Mouse (Mus musculus): ENCODE measurements around the gene Sncb.

Sncb gene

GRCm38 (mm10) chr13:54781086-54781485 is 14.7 kb upstream of the Sncb start:
- no peak for DNase-seq

DNA sequence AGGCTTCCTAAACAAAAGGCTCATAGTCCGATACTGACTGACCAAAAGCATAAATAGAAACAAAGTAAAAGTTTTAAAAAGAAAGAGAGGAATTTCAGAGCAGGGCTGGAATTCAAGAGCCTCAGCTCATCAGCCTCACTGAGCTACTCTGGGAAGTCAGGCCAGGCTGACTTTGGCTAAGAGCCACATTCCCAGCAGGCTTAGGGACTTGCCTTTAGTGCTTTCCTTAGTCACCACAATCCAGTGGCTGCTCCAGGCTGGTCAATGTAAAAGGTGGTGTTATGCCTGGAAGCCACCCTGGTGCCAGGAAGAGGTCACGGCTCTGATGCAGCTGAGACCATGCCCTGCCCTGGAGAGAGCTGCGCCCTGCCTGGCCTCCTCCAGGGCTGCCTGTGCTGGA is 14.2 kb upstream of the Sncb start:
- peak; percentile 50 for DNase-seq

DNA sequence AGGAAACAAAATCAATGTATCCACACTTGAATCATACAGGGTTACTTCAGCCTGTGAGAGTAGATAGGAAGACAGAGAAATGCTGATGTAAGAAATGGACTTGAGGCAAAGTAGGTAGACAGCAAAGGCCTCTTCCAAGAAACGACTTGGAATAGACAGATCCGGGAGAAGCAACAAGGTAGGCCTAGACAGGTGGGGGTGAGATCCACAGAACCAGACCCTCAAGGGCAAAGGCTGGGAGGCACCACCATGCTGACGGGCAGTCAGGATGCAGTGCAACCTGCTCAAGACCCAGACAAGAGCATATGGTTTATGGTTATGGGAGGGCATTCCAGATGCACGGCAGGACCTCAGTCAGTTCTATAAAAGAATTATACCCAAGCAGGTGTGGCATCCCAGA is 617 bp upstream of the Sncb start:
- DNase-seq, result no peak

GRCm38 (mm10) chr13:54765281-54766191 is 859 bp downstream of the Sncb start:
- DNase-seq, result no peak

DNA sequence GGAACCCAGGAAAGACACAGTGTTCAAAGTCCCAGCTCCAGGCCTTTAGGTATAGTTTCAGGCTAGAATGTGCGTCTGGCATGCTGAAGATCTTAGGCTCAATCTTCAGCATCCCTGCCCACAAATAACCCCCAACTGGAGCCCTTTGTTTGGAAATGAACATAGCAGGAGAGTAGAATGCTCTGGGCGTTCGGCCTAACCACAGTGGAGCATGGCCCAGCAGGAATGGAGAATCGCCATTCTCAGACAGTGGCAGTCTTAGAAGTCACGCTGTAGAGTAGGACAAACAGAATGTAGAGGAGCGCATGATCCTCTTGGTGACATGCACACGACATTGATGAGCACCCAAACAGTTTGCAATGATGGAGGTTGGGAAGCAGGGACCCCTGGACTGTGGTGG is 5.5 kb downstream of the Sncb start:
- DNase-seq, result no peak

DNA sequence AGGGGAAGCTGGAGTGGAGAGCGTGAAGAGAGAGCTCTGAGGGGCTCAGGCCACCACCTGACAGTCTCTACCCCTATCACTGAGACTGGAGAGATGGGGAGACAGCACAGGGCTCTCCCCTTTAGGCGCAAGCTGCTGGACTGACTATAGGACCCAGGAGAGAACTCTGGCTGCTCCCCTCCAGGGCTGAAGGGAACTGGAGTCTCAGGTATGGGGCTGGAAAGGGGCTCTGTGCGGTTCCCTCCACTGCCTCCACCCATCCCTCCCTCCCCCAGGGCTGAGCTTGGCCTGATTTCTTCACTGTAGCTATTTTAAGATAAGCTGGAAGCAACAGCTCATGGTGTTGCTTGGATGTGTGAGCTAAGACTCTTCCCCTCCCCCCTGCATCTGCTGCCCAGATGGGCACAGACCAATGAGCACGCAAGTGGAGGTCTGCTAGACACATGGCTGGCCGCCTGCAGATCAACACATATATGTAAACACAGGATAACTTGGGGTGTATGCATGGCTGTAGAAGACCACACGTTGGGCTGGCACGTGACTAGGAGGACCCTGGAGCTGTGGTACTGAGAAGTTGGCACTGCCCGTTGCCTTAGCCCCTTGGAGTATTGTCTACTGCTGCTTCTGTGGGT is 6.1 kb downstream of the Sncb start:
- DNase-seq, result no peak

GRCm38 (mm10) chr13:54759496-54759895 is 6.9 kb downstream of the Sncb start:
- no peak for DNase-seq

GRCm38 (mm10) chr13:54758756-54759470 is 7.5 kb downstream of the Sncb start:
- no peak for DNase-seq

DNA sequence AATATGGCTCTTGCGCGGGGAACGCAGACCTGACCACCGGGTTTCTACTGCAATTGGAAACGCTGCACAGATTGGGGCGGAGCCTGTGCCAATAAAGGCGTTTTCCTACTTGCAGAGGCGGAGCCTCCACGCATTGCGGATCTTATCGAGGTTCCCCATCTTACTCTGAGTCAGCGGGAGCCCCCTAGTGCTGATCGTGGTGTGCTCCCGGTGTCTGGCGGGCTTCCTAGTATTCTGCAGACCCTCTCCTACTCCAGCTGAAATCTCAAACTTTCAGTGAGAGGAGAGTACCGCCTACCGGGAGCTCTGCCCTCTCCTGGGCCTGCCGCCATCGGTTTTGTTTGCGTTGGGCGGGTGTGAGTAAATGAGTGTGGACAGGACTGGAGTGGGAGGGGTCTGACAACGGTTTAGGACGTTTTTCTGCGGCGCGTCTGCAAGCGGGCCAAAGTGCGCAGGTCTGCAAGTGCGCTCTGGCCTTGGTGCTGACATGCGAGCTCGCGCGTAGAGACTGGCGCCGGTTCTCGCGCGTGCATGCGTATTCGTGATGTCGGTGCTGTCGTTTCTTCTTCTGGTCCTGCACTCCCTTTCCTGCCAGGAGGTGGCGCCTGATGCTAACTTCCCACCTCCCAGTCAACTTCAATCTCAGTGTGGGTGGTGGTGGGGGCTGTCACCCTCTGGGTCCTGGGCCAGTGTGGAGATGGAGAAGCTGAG is 8.2 kb downstream of the Sncb start:
- DNase-seq, result peak; percentile 69

GRCm38 (mm10) chr13:54757093-54757830 is 9.1 kb downstream of the Sncb start:
- no peak for DNase-seq

GRCm38 (mm10) chr13:54756156-54756712 is 10.2 kb downstream of the Sncb start:
- no peak for DNase-seq

GRCm38 (mm10) chr13:54755201-54755830 is 11.1 kb downstream of the Sncb start:
- DNase-seq, result no peak

DNA sequence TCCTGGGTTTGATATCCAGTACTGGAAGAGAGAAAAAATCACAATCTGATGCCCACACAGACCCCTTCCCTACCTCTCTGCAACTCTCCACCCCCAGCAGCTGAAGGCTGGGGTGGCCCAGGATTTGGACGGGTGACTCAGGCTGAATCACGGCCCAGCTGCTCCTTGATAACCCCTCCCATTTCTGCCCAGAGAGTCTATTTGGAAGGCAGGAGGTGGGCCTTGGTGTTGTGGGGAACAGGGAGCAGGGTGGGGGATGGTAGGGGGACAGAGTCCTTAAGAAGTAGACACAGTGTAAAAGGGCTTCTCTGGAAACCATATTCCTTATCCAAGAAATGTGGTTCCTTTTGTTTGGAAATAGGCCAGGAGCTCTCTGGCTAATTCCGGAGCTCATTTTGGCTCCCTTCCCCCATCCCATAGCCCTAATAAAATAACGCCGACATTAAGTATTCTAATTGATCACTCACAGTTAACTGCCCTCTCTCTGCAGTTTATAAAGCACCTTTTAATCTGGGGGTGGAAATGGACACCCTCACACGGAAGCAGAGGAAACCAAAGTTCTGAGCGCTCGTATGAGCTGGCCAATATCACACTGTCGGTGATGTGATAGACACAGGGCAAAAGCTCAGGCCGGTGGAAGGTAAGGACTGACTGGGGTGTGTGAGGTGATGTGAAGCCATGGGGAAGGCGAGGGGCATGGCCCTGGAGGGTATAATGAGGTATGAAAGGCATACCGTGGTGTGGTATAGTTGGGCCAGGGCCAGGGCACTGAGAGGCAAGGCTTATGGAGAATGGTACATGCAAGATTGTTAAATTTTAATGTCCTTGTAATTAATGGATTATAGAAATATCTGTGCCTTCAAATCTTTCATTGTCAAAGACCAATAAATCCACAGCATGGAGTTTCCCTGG is 12.0 kb downstream of the Sncb start:
- DNase-seq, result no peak

- DNase-seq, result no peak
Measured at GRCm38 (mm10) chr13:54753733-54754132, 12.7 kb downstream of the Sncb start.

DNA sequence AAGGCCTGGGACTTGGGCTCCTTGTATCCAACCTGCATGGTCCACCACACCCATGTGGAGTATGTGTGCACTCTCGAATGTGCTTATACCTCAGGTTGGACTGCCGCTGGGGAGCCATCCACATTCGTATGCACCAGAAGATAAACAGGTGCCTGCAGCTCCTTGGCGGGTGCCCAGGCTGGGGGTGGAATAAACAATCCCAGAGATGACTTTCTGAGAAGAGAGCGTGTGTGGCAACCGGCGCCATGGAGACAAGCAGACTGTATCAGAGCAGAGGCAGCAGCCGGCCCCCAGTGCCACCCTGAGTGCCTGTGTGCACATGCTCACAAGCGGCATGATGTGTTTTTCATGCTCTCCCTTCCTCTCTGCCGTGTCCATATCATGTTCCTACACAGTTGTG is 13.7 kb downstream of the Sncb start:
- DNase-seq, result no peak

- peak; percentile 46 for DNase-seq
Measured at GRCm38 (mm10) chr13:54750699-54751098, 15.7 kb downstream of the Sncb start.

GRCm38 (mm10) chr13:54749864-54750411 is 16.5 kb downstream of the Sncb start, which contains the start of gene Gprin1:
TSS of gene Gprin1 (minus strand) at chr13:54749874.
- DNase-seq, result no peak

- DNase-seq, result peak; percentile 15
Measured at GRCm38 (mm10) chr13:54749061-54749863, 17.1 kb downstream of the Sncb start.

GRCm38 (mm10) chr13:54748721-54749060 is 17.7 kb downstream of the Sncb start:
- DNase-seq, result no peak

Data from lung, postnatal 14 days (tissue).